Mouse (Mus musculus): ENCODE results near the gene Ccdc27. TPM values are rescaled to one million over a fixed set of nuclear protein-coding genes. Genes with fewer than 3 reads are reported as not detected.

Ccdc27 gene
- total and polyA plus RNA-seq, 3 experiments: 0.49 TPM; not detected in 2

DNA sequence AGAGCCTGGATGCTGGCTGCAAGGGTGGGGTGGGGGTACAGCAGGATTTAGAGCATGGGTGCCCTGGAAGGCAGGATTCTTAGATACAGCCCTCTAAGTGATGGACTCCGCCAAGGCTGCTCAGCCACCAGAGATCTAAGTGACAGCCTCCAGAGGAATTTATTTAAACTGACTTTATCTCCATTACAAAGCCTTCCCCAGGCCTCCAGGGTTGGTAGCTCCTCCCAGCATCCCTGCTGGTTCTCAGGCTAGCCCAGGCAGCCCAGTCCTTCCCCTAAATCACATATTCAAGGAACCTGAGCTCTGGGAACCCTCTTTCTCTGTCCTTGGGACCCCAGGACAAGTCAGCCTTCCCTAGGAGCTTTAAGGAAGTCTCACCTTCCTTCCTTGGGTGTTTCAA is 39.5 kb upstream of the Ccdc27 start:
- Histone ChIP-seq H3K9me3 (replicated peaks; ENCODE audit: insufficient read depth, low read length) (no peaks in the 10 kb centered on the region; the same call in 1 of the 2 replicates), H3K79me2 (ENCODE audit: control insufficient read depth, insufficient read depth, low read length, poor library complexity) (no peaks in the 10 kb centered on the region), H3K4me3 (ENCODE audit: control insufficient read depth in 1 of 2, insufficient read depth in 1 of 2, low read depth in 2 of 2, low read length in 2 of 2) (no peak overlapping the region), H3K27ac (ENCODE audit: control insufficient read depth, low read depth, low read length) (no peak overlapping the region), H3K36me3 (ENCODE audit: control insufficient read depth in 1 of 2, insufficient read depth in 2 of 2, low read length in 2 of 2) (no peaks in the 10 kb centered on the region), H3K27me3 (ENCODE audit: control insufficient read depth in 1 of 2, insufficient read depth in 2 of 2, low read length in 2 of 2) (no peaks in the 10 kb centered on the region), H3K4me1 (ENCODE audit: control insufficient read depth in 1 of 2, insufficient read depth in 2 of 2, low read length in 2 of 2) (no peaks in the 10 kb centered on the region), H3K9ac (ENCODE audit: control insufficient read depth, low read depth, low read length, poor library complexity, severe bottlenecking) (no peak overlapping the region)
- TF ChIP-seq RAD21 (IDR thresholded peaks at IDR 0.05; ENCODE audit: low read depth, low read length): no peak
- TF ChIP-seq HCFC1 (IDR thresholded peaks at IDR 0.05; ENCODE audit: low read depth, low read length): no peak
- no peak for DNase-seq (ENCODE audit: low read depth, low spot score)

- Histone ChIP-seq H3K9ac (ENCODE audit: control insufficient read depth, low read depth, low read length, poor library complexity, severe bottlenecking) (no peak overlapping the region), H3K36me3 (ENCODE audit: control insufficient read depth in 1 of 2, insufficient read depth in 2 of 2, low read length in 2 of 2) (no peaks in the 10 kb centered on the region), H3K4me1 (ENCODE audit: control insufficient read depth in 1 of 2, insufficient read depth in 2 of 2, low read length in 2 of 2) (no peaks in the 10 kb centered on the region), H3K4me3 (ENCODE audit: control insufficient read depth in 1 of 2, insufficient read depth in 1 of 2, low read depth in 2 of 2, low read length in 2 of 2) (no peak overlapping the region), H3K9me3 (replicated peaks; ENCODE audit: insufficient read depth, low read length) (no peaks in the 10 kb centered on the region; the same call in 1 of the 2 replicates), H3K27me3 (ENCODE audit: control insufficient read depth in 1 of 2, insufficient read depth in 2 of 2, low read length in 2 of 2) (no peaks in the 10 kb centered on the region), H3K79me2 (ENCODE audit: control insufficient read depth, insufficient read depth, low read length, poor library complexity) (no peaks in the 10 kb centered on the region), H3K27ac (ENCODE audit: control insufficient read depth, low read depth, low read length) (no peak overlapping the region)
- no peak for DNase-seq (ENCODE audit: low read depth, low spot score)
- TF ChIP-seq CHD1 (IDR thresholded peaks at IDR 0.05; ENCODE audit: low read depth, low read length) (no peak), ZC3H11A (IDR thresholded peaks at IDR 0.05; ENCODE audit: low read depth, low read length) (no peak), MXI1 (IDR thresholded peaks at IDR 0.05; ENCODE audit: low read depth, low read length) (no peak), MEF2A (IDR thresholded peaks at IDR 0.05; ENCODE audit: extremely low read depth, insufficient replicate concordance, low read depth, low read length, poor library complexity, severe bottlenecking) (no peak), GATA1 (IDR thresholded peaks at IDR 0.05; ENCODE audit: low read depth, low read length) (no peak), MAX (IDR thresholded peaks at IDR 0.05; ENCODE audit: low read length) (no peak), RCOR1 (IDR thresholded peaks at IDR 0.05; ENCODE audit: low read depth, low read length) (no peak), NRF1 (IDR thresholded peaks at IDR 0.05; ENCODE audit: insufficient read depth, low read depth, low read length, poor library complexity, severe bottlenecking) (no peak), CHD2 (IDR thresholded peaks at IDR 0.05; ENCODE audit: low read length) (no peak), ZNF384 (IDR thresholded peaks at IDR 0.05; ENCODE audit: low read depth, low read length) (no peak), POLR2AphosphoS2 (IDR thresholded peaks at IDR 0.05; ENCODE audit: low read length) (no peak), POLR2AphosphoS5 (IDR thresholded peaks at IDR 0.05; ENCODE audit: borderline replicate concordance, low read depth, low read length) (no peak), TCF12 (IDR thresholded peaks at IDR 0.05; ENCODE audit: low read depth, low read length) (no peak), JUND (IDR thresholded peaks at IDR 0.05; ENCODE audit: low read depth, low read length) (no peak), BHLHE40 (IDR thresholded peaks at IDR 0.05; ENCODE audit: borderline replicate concordance, low read depth, low read length) (no peak), MAZ (IDR thresholded peaks at IDR 0.05; ENCODE audit: low read depth, low read length) (no peak), ZKSCAN1 (IDR thresholded peaks at IDR 0.05; ENCODE audit: low read depth, low read length) (no peak), ETS1 (IDR thresholded peaks at IDR 0.05; ENCODE audit: low read depth, low read length) (no peak), CTCF (IDR thresholded peaks at IDR 0.05 in 2 of 3, conservative IDR thresholded peaks at IDR 0.05 in 1 of 3; ENCODE audit: control insufficient read depth in 1 of 3, insufficient read depth in 1 of 3, low read depth in 2 of 3, low read length in 3 of 3, poor library complexity in 1 of 3, severe bottlenecking in 1 of 3) (no peak), TBP (IDR thresholded peaks at IDR 0.05; ENCODE audit: low read depth, low read length) (no peak)
Observed at GRCm38 (mm10) chr4:154081021-154081420, 38.5 kb upstream of the Ccdc27 start.
